12 mouse cellular contexts compared by ENCODE assay signal in genomic region chr14:48673541-48673940, GRCm38 (mm10). TPM values are rescaled to one million over a fixed set of nuclear protein-coding genes. Genes with fewer than 3 reads are reported as not detected.
DNase-seq lines count a peak whose midpoint lies in the region; ATAC-seq and TF ChIP-seq lines count a peak whose summit lies in the region.
"Had no signal": no experiment of that assay in that cellular context is flagged by ENCODE, and none has a peak within 500 bp of the region (broad histone marks: within the 10 kb centered on the region; RNA-seq: fewer than 3 reads in every experiment).

TSS of gene Otx2 (minus strand) at chr14:48673819.

- TF ChIP-seq POLR2A in cerebellum, adult 2 months (IDR thresholded peaks at IDR 0.05; ENCODE audit: borderline replicate concordance, insufficient read depth, low read length) = no peak

- peak within 1 kb of the TSS; percentile 22 for H3K4me3 ChIP-seq in heart, embryonic 12.5 days
- H3K4me3 ChIP-seq in cerebellum, adult 2 months (replicated peaks; ENCODE audit: insufficient read depth, low read depth, low read length) = peak within 1 kb of the TSS; percentile 79
- peak within 1 kb of the TSS; percentile 36 for H3K4me3 ChIP-seq in forebrain, embryonic 13.5 days
- peak within 1 kb of the TSS; percentile 97 for H3K4me3 ChIP-seq in midbrain, embryonic 10.5 days

- DNase-seq in heart, postnatal 14 days = no peak
- peak; percentile 36 to 61 for DNase-seq in cerebellum, adult 2 months
- DNase-seq in midbrain, embryonic 10.5 days (ENCODE audit: low spot score) = peak; percentile 64
- no peak for DNase-seq in thymus, postnatal 4 days
- DNase-seq in B cell, adult 2 months = no peak
- DNase-seq in urinary bladder, postnatal 25 days (ENCODE audit: low spot score) = no peak

- H3K4me2 ChIP-seq in heart, embryonic 12.5 days = peak within 1 kb of the TSS; percentile 49
- H3K4me2 ChIP-seq in forebrain, embryonic 13.5 days = peak within 1 kb of the TSS; percentile 63

- TF ChIP-seq CTCF in cerebellum, adult 2 months (IDR thresholded peaks at IDR 0.05; ENCODE audit: borderline replicate concordance, insufficient read depth, low read depth, low read length) = no peak

- WGBS in heart, embryonic 12.5 days = 1% methylated on average over 27 of the region's 27 CpGs
- 1% methylated on average over 27 of the region's 27 CpGs for WGBS in cerebellum, adult 2 months
- 1% methylated on average over 27 of the region's 27 CpGs for WGBS in forebrain, embryonic 13.5 days
- WGBS in midbrain, embryonic 10.5 days = under 1% methylated on average over 27 of the region's 27 CpGs

- peaks cover 72% of the 10 kb centered on the region for H3K27me3 ChIP-seq in heart, embryonic 12.5 days (replicated peaks)
- H3K27me3 ChIP-seq in cerebellum, adult 2 months (ENCODE audit: control insufficient read depth, insufficient read depth, low read length) = peaks cover 2% of the 10 kb centered on the region; the same call in 1 of the 2 replicates
- H3K27me3 ChIP-seq in forebrain, embryonic 13.5 days = peaks cover 91% of the 10 kb centered on the region
- peaks cover 76% of the 10 kb centered on the region for H3K27me3 ChIP-seq in midbrain, embryonic 10.5 days (ENCODE audit: low read depth, poor library complexity, severe bottlenecking)

- ATAC-seq in heart, embryonic 12.5 days (ENCODE audit: insufficient number of reproducible peaks, low FRiP score) = no peak
- ATAC-seq in forebrain, embryonic 13.5 days = peak; percentile 32; the same call in 1 of the 2 replicates
- ATAC-seq: inflammation-experienced regulatory T-cells, adult 6 months had no signal

- 0 out of 2 replicates have a peak, but pooled peaks cover 9% of the 10 kb centered on the region for H3K4me1 ChIP-seq in heart, embryonic 12.5 days (replicated peaks)
- H3K4me1 ChIP-seq in cerebellum, adult 2 months (ENCODE audit: control insufficient read depth, insufficient read depth, low read length) = no peaks in the 10 kb centered on the region
- H3K4me1 ChIP-seq in forebrain, embryonic 13.5 days = peaks cover 24% of the 10 kb centered on the region
- H3K4me1 ChIP-seq in midbrain, embryonic 10.5 days = peaks cover 71% of the 10 kb centered on the region

- intact Hi-C loops in heart, postnatal 14 days (cut with DNase I) = no loop called here

- no peak within 1 kb of the TSS for H3K27ac ChIP-seq in heart, embryonic 12.5 days (ENCODE audit: poor library complexity, severe bottlenecking)
- no peak within 1 kb of the TSS for H3K27ac ChIP-seq in cerebellum, adult 2 months (ENCODE audit: insufficient read depth, low read length)
- H3K27ac ChIP-seq in forebrain, embryonic 13.5 days = peak within 1 kb of the TSS; percentile 35; the same call in 1 of the 2 replicates
- peak within 1 kb of the TSS; percentile 100 for H3K27ac ChIP-seq in midbrain, embryonic 10.5 days (replicated peaks)

- no peaks in the 10 kb centered on the region for H3K36me3 ChIP-seq in heart, embryonic 12.5 days
- no peaks in the 10 kb centered on the region for H3K36me3 ChIP-seq in forebrain, embryonic 13.5 days (ENCODE audit: poor library complexity, severe bottlenecking)
- no peaks in the 10 kb centered on the region for H3K36me3 ChIP-seq in midbrain, embryonic 10.5 days

- H3K9me3 ChIP-seq in heart, embryonic 12.5 days (replicated peaks) = no peaks in the 10 kb centered on the region
- no peaks in the 10 kb centered on the region for H3K9me3 ChIP-seq in forebrain, embryonic 13.5 days (replicated peaks)
- H3K9me3 ChIP-seq in midbrain, embryonic 10.5 days (replicated peaks) = no peaks in the 10 kb centered on the region

- H3K9ac ChIP-seq in heart, embryonic 12.5 days = no peak within 1 kb of the TSS
- H3K9ac ChIP-seq in forebrain, embryonic 13.5 days = peak within 1 kb of the TSS; percentile 68

RNA-seq across cellular contexts. Expression of gene Otx2, which starts in this region (rescaled TPM):
- 0.15 TPM in 1 of 2 replicates, not detected in the other for polyA plus RNA-seq in heart, embryonic 12.5 days (2016; fragmentation: Nextera tagmentation; extraction: Ambion mirVana)
- total RNA-seq in heart, postnatal 14 days (2021) = not detected
- 9.9 and 13.8 TPM in 2 replicates for polyA plus RNA-seq in cerebellum, adult 2 months (2012; rRNA removed)
- polyA plus RNA-seq in forebrain, embryonic 13.5 days (2015; fragmentation: Nextera tagmentation; extraction: Ambion mirVana) = 24.9 and 36.8 TPM in 2 replicates
- 149 and 169 TPM in 2 replicates for polyA plus RNA-seq in midbrain, embryonic 10.5 days (2016; fragmentation: Nextera tagmentation; extraction: Ambion mirVana)
- total RNA-seq: adrenal gland, adult 18-20 months; monocyte, adult 5-6 weeks had no signal
- polyA plus RNA-seq: inflammation-experienced regulatory T-cells, adult 6 months; small intestine, adult 2 months had no signal

Comparison
In these comparisons a context has a peak if more than half of its experiments do, and no peak if none do; other contexts are left out.
1. H3K27ac ChIP-seq: peak in forebrain, embryonic 13.5 days (single experiment) and midbrain, embryonic 10.5 days (single experiment); none in heart, embryonic 12.5 days (single experiment) and cerebellum, adult 2 months (single experiment).
2. H3K4me3 ChIP-seq: peak in every context shown above with its lines; median percentile 97 in midbrain, embryonic 10.5 days; 79 in cerebellum, adult 2 months; 36 in forebrain, embryonic 13.5 days; 22 in heart, embryonic 12.5 days.
3. DNase-seq: peak in cerebellum, adult 2 months (2 of 2) and midbrain, embryonic 10.5 days (single experiment); none in heart, postnatal 14 days (0 of 2), thymus, postnatal 4 days (single experiment), B cell, adult 2 months (0 of 2) and urinary bladder, postnatal 25 days (single experiment).